Mouse (Mus musculus) kidney, embryonic 15.5 days (tissue): ENCODE measurements around the gene Ptpro. TPM values are rescaled to one million over a fixed set of nuclear protein-coding genes. Genes with fewer than 3 reads are reported as not detected.

Source experiments
- ATAC-seq: fragments of 200-750 bp; cut with Nextera tagmentation; replicated peaks from 2 replicates; pipeline ENCODE4 v1.8.0; 2017; ENCODE audit warnings: moderate TSS enrichment; ENCODE audit not compliant: low FRiP score
- H3K27ac ChIP-seq: fragments of 300-500 bp; sonication (generic); 2 replicates; pipeline ENCODE4 v1.5.1; 2015; ENCODE audit warnings: mild to moderate bottlenecking, inconsistent platforms
- H3K27me3 ChIP-seq: fragments of 300-500 bp; sonication (generic); 2 replicates; pipeline ENCODE4 v1.6.1; 2015; ENCODE audit warnings: inconsistent platforms
- H3K36me3 ChIP-seq: fragments of 300-500 bp; sonication (generic); 2 replicates; pipeline ENCODE4 v1.6.1; 2015; ENCODE audit warnings: inconsistent platforms
- H3K4me1 ChIP-seq: fragments of 300-500 bp; sonication (generic); 2 replicates; pipeline ENCODE4 v1.6.1; 2015; ENCODE audit warnings: inconsistent platforms
- H3K4me2 ChIP-seq: fragments of 300-500 bp; sonication (generic); 2 replicates; pipeline ENCODE4 v1.6.1; 2015; ENCODE audit warnings: moderate library complexity, mild to moderate bottlenecking, inconsistent platforms
- H3K4me3 ChIP-seq: fragments of 300-500 bp; sonication (generic); replicated peaks from 2 replicates; pipeline ENCODE4 v1.5.1; 2015; ENCODE audit warnings: mild to moderate bottlenecking, inconsistent platforms
- H3K9ac ChIP-seq: fragments of 300-500 bp; sonication (generic); 2 replicates; pipeline ENCODE4 v1.6.1; 2015; ENCODE audit warnings: mild to moderate bottlenecking, inconsistent platforms
- H3K9me3 ChIP-seq: fragments of 300-500 bp; sonication (generic); replicated peaks from 2 replicates; pipeline ENCODE4 v1.6.1; 2016; ENCODE audit warnings: inconsistent platforms
- WGBS: fragments of 180-500 bp; shearing (Covaris S2); methylation state at CpG from one replicate; pipeline ENCODE4 v1.1.7; 2015; ENCODE audit warnings: mixed read lengths; 5-methylcytosine and 5-hydroxymethylcytosine counted together
- polyA plus RNA-seq: library from polyadenylated mRNA; unstranded; fragments of >200 nt; fragmentation: Nextera tagmentation; extraction: Ambion mirVana; gene quantifications from 2 replicates; pipeline ENCODE4 v1.2.1, GENCODE M21; 2015

Gene Ptpro
- polyA plus RNA-seq, 1 experiment from 2014 or later: 15.9 TPM

DNA sequence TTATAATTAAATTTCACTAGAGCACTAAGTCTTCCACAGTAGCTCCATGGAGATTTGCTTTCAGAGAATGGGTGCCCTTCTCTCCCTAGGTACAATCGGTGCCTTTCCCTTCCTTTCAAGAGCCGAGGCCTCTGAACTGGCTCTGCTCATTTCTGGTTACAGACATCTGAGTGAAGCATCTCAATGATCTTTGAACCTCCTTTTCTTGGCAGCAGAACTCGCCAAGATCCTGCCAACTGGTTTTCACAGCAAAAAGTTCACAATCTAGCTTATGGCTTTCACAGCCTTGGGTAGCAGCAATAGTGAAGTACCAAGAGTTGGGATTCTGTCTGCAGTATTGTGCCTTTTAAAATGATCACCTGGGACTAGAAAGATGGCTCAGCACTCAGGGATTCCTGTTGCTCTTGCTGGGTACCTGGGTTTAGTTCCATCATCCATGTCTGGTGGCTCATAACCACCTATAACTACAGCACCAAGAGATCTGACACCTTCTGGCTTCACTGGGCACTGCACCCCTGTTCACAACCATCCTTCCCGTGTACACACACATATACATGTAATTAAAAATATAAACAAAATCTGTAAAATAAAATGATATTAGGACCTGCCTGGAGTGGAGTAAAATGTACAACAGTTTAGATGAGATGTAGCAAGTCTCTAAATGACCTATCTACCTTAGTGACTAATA is 144.1 kb downstream of the Ptpro start:
- 84% methylated on average over 4 of the region's 4 CpGs for WGBS
- no peak for ATAC-seq
- H3K9ac ChIP-seq: no peak overlapping the region

DNA sequence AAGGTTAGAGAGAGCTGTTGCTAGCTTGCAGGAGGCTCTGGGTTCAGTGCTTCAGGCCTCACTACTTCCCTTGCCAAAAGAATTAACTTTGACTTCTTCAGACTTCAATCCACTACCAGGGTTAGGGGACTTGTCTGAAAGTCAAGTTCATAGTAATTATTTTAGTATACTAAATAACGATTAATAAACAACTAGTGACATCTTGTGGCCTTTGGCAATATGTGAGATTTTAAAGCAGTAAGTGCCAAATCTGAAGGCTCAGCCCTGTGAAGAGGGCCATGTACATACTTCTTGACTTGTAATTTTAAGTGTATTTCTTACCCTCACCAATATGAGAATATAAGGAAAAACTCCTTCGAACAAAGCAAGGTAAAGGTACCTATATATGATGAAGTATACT is 145.2 kb downstream of the Ptpro start:
- Histone ChIP-seq H3K36me3 (no peaks in the 10 kb centered on the region), H3K9ac (no peak overlapping the region), H3K4me1 (no peaks in the 10 kb centered on the region), H3K27ac (no peak overlapping the region), H3K4me3 (no peak overlapping the region), H3K27me3 (no peaks in the 10 kb centered on the region), H3K9me3 (no peaks in the 10 kb centered on the region), H3K4me2 (no peak overlapping the region)
- WGBS: 86% methylated on average over 2 of the region's 2 CpGs
- no peak for ATAC-seq

More for the DNA sequence above, 144.1 kb downstream of the Ptpro start:
- no peaks in the 10 kb centered on the region for H3K36me3 ChIP-seq
- no peaks in the 10 kb centered on the region for H3K4me1 ChIP-seq
- H3K9me3 ChIP-seq: no peaks in the 10 kb centered on the region
- H3K27me3 ChIP-seq: no peaks in the 10 kb centered on the region
- H3K4me2 ChIP-seq: no peak overlapping the region
- no peak overlapping the region for H3K4me3 ChIP-seq
- H3K27ac ChIP-seq: no peak overlapping the region

DNA sequence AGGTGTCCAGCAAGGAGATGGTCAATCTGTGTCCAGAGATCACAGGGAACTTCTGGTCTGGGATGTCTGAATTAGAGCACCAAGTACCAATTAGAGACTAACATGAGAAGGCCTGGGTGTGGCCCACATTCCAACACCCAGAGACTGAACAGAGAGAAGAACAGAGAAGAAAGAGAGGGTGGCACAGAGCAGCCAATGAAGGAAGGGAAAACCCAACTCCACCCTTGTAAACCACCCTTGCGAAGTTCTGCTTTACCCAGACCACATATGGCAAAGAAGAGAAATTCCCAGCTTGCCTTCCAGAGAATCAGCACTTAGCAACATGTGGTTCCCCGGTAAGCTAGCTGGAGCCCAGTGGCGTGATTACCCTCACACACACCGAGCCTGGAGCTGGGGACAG is 152.1 kb downstream of the Ptpro start:
- no peak overlapping the region for H3K9ac ChIP-seq
- 86% methylated on average over 4 of the region's 4 CpGs for WGBS
- no peaks in the 10 kb centered on the region for H3K27me3 ChIP-seq
- H3K4me3 ChIP-seq: no peak overlapping the region
- no peaks in the 10 kb centered on the region for H3K9me3 ChIP-seq
- no peaks in the 10 kb centered on the region for H3K36me3 ChIP-seq
- ATAC-seq: no peak
- no peak overlapping the region for H3K4me2 ChIP-seq
- H3K4me1 ChIP-seq: no peaks in the 10 kb centered on the region
- no peak overlapping the region for H3K27ac ChIP-seq

DNA sequence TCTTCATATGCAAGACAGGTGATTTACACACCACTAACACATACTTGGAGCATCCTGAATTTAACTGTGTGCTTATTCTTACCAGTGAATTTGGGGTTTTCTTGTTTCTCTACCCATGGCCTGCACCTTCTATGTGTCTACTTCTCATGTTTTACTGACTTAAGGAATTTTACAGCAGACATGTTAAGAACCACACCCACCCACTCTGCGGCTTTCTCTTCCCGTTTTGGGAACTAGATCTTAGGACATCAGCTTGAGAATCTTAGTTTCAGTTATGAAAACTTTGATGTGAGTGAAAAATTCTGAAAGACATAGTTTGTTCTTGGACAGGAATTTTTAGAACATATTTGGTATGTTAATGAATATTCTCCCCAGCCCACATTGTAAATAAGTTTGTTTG is 153.6 kb downstream of the Ptpro start:
- Histone ChIP-seq H3K4me1 (no peaks in the 10 kb centered on the region), H3K36me3 (no peaks in the 10 kb centered on the region), H3K27me3 (no peaks in the 10 kb centered on the region), H3K9me3 (no peaks in the 10 kb centered on the region), H3K27ac (no peak overlapping the region), H3K9ac (no peak overlapping the region), H3K4me2 (no peak overlapping the region), H3K4me3 (no peak overlapping the region)
- WGBS: 85% methylated on average over 2 of the region's 2 CpGs
- no peak for ATAC-seq

DNA sequence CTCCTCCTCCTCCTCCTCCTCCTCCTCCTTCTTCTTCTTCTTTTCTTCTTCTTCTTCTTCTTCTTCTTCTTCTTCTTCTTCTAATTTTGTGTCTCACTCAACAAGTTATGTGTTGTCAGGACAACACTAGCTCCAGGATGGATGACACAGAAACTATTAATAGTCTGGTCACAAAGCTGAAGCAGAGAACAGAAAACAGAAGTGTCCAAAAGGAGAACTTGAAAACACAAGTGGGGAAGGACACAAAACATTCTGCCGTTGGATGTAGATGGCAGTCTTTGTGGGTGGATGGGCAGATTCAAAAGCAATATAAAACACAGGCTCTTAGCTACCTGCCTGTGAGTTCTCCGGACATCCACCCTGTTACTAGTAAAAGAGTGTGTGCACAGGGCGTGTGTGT is 158.4 kb downstream of the Ptpro start:
- Histone ChIP-seq H3K27ac (no peak overlapping the region), H3K9me3 (no peaks in the 10 kb centered on the region), H3K4me3 (no peak overlapping the region), H3K36me3 (no peaks in the 10 kb centered on the region), H3K27me3 (no peaks in the 10 kb centered on the region), H3K4me1 (no peaks in the 10 kb centered on the region), H3K9ac (no peak overlapping the region), H3K4me2 (no peak overlapping the region)
- no peak for ATAC-seq
- WGBS: 73% methylated on average over 3 of the region's 3 CpGs

DNA sequence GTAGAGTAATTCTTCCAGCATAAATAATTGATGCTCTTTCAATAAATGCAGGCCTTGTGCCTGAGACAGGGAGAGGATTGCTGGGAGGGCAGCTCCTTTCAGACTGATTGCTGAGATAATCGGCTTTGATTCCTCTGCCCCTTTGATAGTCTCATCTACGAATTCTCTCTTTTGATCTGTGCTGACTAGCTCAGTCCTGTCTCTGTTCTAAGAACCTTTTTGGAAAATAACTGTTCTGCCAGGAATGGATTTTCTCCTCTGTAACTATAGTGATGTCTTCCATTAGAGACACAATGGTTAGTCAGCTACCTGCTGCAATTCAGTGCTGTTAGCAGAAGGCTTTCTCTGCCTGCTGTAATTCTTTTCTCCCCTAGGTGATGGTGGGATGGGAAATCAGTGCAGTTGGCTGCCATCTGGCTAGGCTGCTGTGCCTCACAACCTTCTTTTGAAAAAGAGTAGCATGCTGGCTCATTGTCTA is 159.8 kb downstream of the Ptpro start:
- no peaks in the 10 kb centered on the region for H3K4me1 ChIP-seq
- no peaks in the 10 kb centered on the region for H3K36me3 ChIP-seq
- ATAC-seq: no peak
- 28% methylated on average over 2 of the region's 2 CpGs for WGBS
- H3K27ac ChIP-seq: no peak overlapping the region
- no peak overlapping the region for H3K4me2 ChIP-seq
- H3K27me3 ChIP-seq: no peaks in the 10 kb centered on the region
- H3K4me3 ChIP-seq: no peak overlapping the region
- H3K9me3 ChIP-seq: no peaks in the 10 kb centered on the region
- no peak overlapping the region for H3K9ac ChIP-seq

DNA sequence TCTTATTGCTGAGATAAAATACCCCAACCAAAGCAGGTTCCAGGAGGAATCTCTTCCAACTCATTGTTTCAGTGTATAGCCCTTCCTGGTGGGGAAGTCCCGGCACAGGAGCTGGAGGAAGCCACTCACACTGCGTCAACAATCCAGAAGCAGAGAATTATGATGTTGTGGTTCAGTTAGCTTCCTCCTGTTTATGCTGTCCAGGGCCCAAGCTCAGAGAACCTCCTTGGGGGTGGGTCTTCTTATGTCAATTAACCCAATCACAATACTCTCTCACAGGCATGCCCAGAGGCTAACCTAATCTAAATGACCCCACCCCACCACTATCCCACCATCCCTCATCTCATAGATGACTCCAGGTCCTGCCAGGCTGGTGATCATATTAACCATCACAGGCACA is 160.9 kb downstream of the Ptpro start:
- Histone ChIP-seq H3K4me2 (no peak overlapping the region), H3K27me3 (no peaks in the 10 kb centered on the region), H3K9me3 (no peaks in the 10 kb centered on the region), H3K27ac (no peak overlapping the region), H3K4me1 (no peaks in the 10 kb centered on the region), H3K4me3 (no peak overlapping the region), H3K9ac (no peak overlapping the region), H3K36me3 (no peaks in the 10 kb centered on the region)
- WGBS: 60% methylated on average over 2 of the region's 2 CpGs
- ATAC-seq: no peak

DNA sequence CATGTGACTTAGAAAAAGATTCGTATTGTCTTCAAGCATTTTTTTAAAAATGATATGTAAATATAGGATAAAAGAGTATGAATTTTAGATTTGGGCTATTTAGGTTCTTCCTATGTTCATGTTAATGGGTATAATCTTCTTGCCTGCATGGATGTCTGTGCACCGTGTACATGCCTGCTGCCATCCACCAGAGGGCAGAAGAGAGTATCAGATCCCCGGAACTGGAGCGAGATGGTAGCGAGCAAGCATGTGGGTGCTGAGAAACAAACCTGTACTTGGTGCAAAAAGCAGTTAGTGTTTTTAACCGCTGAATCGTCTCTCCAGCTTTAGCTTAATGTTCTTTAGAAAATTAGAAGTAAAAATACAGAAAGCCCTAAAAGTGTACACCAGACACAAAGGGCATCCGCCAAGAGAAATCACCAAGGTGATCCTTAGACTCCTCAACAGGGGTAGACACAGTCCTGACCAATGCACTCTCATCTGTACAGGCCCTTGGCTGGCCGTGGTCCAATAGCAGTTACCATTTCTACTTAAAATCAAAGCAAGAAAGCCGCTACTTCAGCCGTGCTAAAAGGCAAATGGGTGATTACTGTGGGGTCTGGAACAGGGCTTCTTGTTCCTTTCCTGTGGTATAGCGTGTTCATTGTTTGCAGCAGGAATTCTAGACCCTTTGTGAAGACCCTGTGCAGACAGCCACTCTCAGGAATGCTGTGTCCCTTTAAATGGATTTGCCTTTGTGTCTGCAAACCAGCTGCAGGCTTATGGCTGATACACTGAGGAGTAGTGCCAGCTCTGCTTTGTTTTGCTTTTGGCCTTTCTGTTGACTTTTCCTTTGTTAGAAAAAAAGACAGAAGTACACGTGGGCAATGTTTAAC is 162.6 kb downstream of the Ptpro start:
- 0 out of 2 replicates have a peak, but pooled peaks have one; percentile 43 for ATAC-seq
- Histone ChIP-seq H3K4me2 (no peak overlapping the region), H3K36me3 (no peaks in the 10 kb centered on the region), H3K4me1 (no peaks in the 10 kb centered on the region), H3K4me3 (no peak overlapping the region), H3K9ac (no peak overlapping the region), H3K9me3 (no peaks in the 10 kb centered on the region), H3K27ac (no peak overlapping the region), H3K27me3 (no peaks in the 10 kb centered on the region)
- 62% methylated on average over 13 of the region's 13 CpGs for whole genome bisulfite sequencing

DNA sequence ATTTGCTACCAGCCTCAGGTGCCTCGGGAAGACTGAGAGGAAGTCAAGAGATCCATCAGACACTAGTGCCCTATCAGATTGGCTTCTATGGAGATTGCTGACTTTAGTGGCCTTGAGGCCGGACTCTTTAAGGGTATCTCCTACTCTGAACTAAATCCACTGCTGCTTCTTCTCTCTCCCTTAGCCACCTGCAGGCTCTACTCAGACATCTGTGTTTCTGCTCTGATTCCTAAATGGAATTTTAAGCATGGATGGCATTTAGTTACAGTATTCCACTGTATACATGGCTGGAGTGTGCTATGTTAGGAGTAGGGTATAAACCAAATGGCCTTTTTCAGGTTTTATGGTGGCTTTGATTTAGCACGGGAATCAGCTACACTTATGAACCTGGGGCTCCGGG is 170.7 kb downstream of the Ptpro start:
- H3K4me3 ChIP-seq: no peak overlapping the region
- no peak overlapping the region for H3K9ac ChIP-seq
- WGBS: 52% methylated on average over 4 of the region's 4 CpGs
- no peaks in the 10 kb centered on the region for H3K36me3 ChIP-seq
- H3K27ac ChIP-seq: no peak overlapping the region
- no peak for ATAC-seq
- no peak overlapping the region for H3K4me2 ChIP-seq
- H3K9me3 ChIP-seq: no peaks in the 10 kb centered on the region
- H3K4me1 ChIP-seq: peaks cover 9% of the 10 kb centered on the region; the same call in 1 of the 2 replicates
- H3K27me3 ChIP-seq: no peaks in the 10 kb centered on the region

DNA sequence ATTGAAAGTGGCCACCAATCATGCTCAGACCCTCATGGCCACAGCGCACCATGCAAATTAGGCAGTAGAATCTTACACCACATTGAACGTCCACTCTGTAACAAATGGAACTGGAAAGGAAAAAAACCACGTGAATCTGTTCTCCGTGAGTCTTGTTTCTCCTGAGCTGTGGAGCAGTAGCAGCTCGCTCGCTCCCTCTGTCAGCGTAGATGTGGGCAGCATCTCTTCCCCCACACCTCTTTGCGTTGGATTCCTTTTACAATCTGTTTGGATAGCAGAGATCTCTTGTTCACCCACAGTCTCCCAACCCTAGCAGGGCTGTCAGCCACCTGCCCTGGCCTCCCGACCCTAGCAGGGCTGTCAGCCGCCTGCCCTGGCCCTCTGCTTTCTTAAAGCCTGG is 171.7 kb downstream of the Ptpro start:
- Histone ChIP-seq H3K27ac (no peak overlapping the region), H3K4me1 (peaks cover 9% of the 10 kb centered on the region; the same call in 1 of the 2 replicates), H3K9ac (no peak overlapping the region), H3K4me3 (no peak overlapping the region), H3K9me3 (no peaks in the 10 kb centered on the region), H3K36me3 (no peaks in the 10 kb centered on the region), H3K27me3 (no peaks in the 10 kb centered on the region), H3K4me2 (no peak overlapping the region)
- WGBS: 37% methylated on average over 10 of the region's 10 CpGs
- ATAC-seq: peak; percentile 31; the same call in 1 of the 2 replicates

DNA sequence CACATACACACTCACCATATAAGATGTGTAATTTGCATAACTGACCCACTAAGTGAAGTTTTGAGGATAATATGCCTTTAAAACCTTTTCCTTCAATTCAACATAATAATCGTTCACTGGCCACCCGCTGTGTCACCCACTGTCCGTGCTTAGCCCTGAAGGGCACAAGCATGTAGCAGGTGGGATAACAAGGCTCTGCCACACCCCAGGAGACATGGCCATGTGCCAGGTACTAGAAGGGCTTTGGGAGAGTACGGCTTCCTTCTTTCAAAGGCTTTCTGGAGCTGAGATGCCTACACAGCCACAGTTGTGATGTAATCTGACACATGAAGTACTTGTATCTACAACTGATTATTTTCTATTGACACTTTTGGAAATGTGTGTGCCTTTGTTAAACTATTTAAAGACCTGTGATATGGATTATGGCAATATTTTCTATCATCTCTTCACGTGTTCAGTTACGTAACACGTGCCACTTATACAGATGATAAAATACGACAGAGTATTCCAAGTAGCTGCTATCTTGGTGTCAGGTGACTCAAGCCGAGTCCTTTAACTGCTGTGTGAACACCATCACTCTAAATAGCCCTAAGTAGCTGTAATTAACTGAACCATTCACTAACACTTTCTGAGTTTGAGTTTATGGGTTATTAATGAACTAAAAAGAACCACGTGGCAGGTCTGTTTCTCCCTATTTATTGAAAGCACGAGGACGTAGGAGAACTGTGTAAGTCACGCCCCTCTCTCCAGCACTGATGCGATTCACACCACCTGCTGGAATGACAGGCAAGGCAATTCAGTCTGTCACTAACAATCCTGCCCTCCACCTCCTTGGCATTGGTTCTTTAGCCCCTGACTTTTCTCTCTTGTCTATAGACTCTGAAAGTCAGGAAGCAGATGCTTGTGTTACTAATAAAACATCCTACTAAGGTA is 173.6 kb downstream of the Ptpro start:
- no peak overlapping the region for H3K4me3 ChIP-seq
- no peaks in the 10 kb centered on the region for H3K27me3 ChIP-seq
- no peak overlapping the region for H3K9ac ChIP-seq
- peaks cover 9% of the 10 kb centered on the region; the same call in 1 of the 2 replicates for H3K4me1 ChIP-seq
- 46% methylated on average over 14 of the region's 14 CpGs for WGBS
- H3K36me3 ChIP-seq: no peaks in the 10 kb centered on the region
- H3K9me3 ChIP-seq: no peaks in the 10 kb centered on the region
- H3K4me2 ChIP-seq: no peak overlapping the region
- H3K27ac ChIP-seq: no peak overlapping the region
- no peak for ATAC-seq
